Mouse (Mus musculus): ENCODE results near the gene Grin3b. TPM values are rescaled to one million over a fixed set of nuclear protein-coding genes. Genes with fewer than 3 reads are reported as not detected.

The Grin3b gene
- polyA plus RNA-seq, 1 experiment from 2014 or later: 0.32 TPM

DNA sequence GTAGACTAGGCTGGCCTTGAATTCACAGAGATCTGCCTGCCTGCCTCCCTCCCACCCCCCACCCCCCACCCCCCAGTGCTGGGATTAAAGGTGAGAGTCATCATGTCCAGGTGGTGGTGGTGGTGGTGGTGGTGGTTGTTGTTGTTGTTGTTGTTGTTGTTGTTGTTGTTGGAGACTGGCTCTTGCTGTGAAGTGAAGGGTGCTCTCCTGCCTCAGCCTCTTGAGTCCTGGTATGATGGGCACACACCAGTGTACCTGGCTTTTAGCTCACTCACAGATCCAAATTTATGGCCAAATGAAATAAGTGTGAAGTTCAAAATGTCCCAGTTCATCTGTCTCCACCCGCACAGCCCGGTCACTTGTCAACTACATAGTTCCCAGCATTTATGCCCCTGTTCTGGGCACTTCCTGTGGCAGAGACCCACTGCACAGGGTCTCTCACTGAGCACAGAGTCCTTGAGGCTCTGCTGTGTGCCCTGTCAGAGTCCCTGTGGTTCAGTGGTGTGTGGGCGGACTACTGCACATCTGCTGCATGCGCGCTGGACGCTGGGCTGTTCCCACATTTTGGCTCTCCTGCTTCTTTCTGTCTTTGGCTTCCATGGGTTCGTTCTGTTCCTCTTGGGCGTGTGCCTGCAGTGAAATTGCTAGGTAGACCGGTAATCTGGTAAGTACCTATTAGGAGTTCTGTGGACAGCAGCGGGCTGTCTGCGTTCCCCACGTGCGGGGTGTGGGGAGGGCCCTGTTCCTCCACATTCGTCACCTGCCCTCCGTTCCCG lies 35.5 kb upstream of the Grin3b start:
- Histone ChIP-seq H3K9ac (replicated peaks; ENCODE audit: low read depth) (no peak overlapping the region), H3K4me2 (replicated peaks; ENCODE audit: low read depth, low read length) (no peak overlapping the region), H3K27me3 (replicated peaks; ENCODE audit: insufficient read depth, low read length) (no peaks in the 10 kb centered on the region), H3K4me3 (ENCODE audit: low read depth, low read length) (no peak overlapping the region), H3K27ac (ENCODE audit: low read length) (peak overlapping the region; percentile 65), H3K36me3 (ENCODE audit: insufficient read depth, low read length) (peaks cover 12% of the 10 kb centered on the region; the same call in 1 of the 2 replicates), H3K9me3 (ENCODE audit: low read length) (no peaks in the 10 kb centered on the region), H3K4me1 (ENCODE audit: insufficient read depth, low read depth, low read length) (peaks cover 59% of the 10 kb centered on the region)
- TF ChIP-seq CTCF (IDR thresholded peaks at IDR 0.05): no peak
- no peak for TF ChIP-seq EP300 (IDR thresholded peaks at IDR 0.05)
- 84% methylated on average over 16 of the region's 16 CpGs for WGBS
- no peak for DNase-seq (ENCODE audit: low spot score)
- ATAC-seq: no peak

GRCm38 (mm10) chr10:79936284-79936910 lies 34.1 kb upstream of the Grin3b start:
- Histone ChIP-seq H3K36me3 (ENCODE audit: insufficient read depth, low read length) (peaks cover 3% of the 10 kb centered on the region; the same call in 1 of the 2 replicates), H3K4me3 (ENCODE audit: low read depth, low read length) (peak overlapping the region; percentile 10; the same call in 1 of the 2 replicates), H3K9me3 (ENCODE audit: low read length) (no peaks in the 10 kb centered on the region), H3K9ac (replicated peaks; ENCODE audit: low read depth) (no peak overlapping the region), H3K27me3 (replicated peaks; ENCODE audit: insufficient read depth, low read length) (no peaks in the 10 kb centered on the region), H3K4me2 (replicated peaks; ENCODE audit: low read depth, low read length) (peak overlapping the region; percentile 50), H3K27ac (ENCODE audit: low read length) (peak overlapping the region; percentile 89), H3K4me1 (ENCODE audit: insufficient read depth, low read depth, low read length) (peaks cover 59% of the 10 kb centered on the region)
- 18% methylated on average over 10 of the region's 10 CpGs for WGBS
- DNase-seq (ENCODE audit: low spot score): peak; percentile 62
- no peak for ATAC-seq
- TF ChIP-seq EP300 (IDR thresholded peaks at IDR 0.05) (no peak; the same call in 1 of the 2 replicates), CTCF (IDR thresholded peaks at IDR 0.05) (0 out of 2 replicates have a peak, but pooled peaks have one; percentile 21)

DNA sequence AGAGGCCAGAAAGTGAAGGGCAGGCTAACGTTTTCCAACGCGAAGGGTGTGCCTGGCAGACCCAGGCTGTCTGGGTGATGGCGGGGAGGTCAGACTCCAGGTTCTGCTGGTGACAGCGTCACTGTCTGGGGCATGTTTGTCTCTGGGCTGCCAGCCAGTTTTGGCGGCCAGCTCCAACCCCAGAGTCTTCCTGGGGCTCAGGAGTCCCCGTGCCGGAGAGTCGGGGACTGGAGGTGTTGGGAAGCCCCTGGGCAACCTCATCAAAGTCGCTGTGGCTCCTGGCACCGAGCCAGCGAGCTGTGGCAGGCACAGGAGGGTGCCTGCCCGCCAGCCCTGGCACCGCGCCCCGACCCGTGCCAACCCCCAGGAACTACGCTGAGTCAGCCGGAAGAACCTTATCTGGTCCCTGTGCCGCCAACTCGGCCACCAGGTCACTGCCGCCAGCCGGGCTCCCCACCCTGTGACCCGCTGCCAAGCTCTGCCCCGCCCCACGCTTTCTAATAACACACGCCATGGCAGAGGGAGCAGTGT lies 33.5 kb upstream of the Grin3b start:
- Histone ChIP-seq H3K4me1 (ENCODE audit: insufficient read depth, low read depth, low read length) (peaks cover 58% of the 10 kb centered on the region), H3K9ac (replicated peaks; ENCODE audit: low read depth) (no peak overlapping the region), H3K9me3 (ENCODE audit: low read length) (no peaks in the 10 kb centered on the region), H3K36me3 (ENCODE audit: insufficient read depth, low read length) (no peaks in the 10 kb centered on the region), H3K27me3 (replicated peaks; ENCODE audit: insufficient read depth, low read length) (no peaks in the 10 kb centered on the region), H3K4me2 (replicated peaks; ENCODE audit: low read depth, low read length) (peak overlapping the region; percentile 50), H3K27ac (ENCODE audit: low read length) (peak overlapping the region; percentile 89), H3K4me3 (ENCODE audit: low read depth, low read length) (peak overlapping the region; percentile 10; the same call in 1 of the 2 replicates)
- peak; percentile 93 for DNase-seq (ENCODE audit: low spot score)
- peak; percentile 74 for ATAC-seq
- 8% methylated on average over 26 of the region's 27 CpGs for WGBS
- TF ChIP-seq CTCF (IDR thresholded peaks at IDR 0.05): no peak
- TF ChIP-seq EP300 (IDR thresholded peaks at IDR 0.05): peak; percentile 56; the same call in 1 of the 2 replicates

DNA sequence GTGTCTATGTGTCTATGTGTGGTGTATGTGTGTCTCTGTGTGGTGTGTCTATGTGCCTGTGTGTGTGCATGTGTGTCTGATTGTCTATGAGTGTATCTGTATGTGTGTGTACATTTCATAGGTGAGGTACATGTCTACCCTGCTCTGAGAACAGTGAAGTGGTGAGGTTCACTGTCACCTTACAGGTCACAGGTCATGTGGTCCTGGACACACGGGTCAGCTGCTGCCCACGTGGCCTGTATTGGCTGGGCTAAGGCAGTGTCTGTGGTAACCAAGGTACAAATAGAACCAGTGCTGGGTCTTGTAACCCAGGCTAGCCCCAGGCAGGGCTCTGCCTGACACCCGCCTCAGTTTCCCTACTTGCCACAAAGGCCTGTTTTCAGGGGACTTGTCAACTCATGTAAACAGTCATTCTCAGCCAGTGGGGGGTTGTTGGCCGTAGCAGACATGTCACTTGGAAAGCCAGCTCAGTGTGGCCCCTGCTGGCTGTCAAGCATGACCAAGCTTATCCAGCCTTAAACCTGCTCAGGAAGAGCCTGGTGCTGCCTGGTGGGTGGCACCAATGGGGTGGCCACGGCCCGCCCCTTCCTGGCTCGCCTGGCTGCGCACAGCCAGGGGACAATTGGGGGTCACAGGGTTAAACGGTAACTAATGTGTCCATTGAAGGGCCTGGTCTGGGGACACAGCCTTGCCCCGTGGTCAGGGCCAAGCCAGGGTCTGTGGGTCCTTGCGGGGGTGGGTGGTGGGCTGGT lies 32.6 kb upstream of the Grin3b start:
- H3K36me3 ChIP-seq (ENCODE audit: insufficient read depth, low read length): no peaks in the 10 kb centered on the region
- peaks cover 48% of the 10 kb centered on the region for H3K4me1 ChIP-seq (ENCODE audit: insufficient read depth, low read depth, low read length)
- no peak for ATAC-seq
- peak overlapping the region; percentile 50 for H3K4me2 ChIP-seq (replicated peaks; ENCODE audit: low read depth, low read length)
- H3K27ac ChIP-seq (ENCODE audit: low read length): peak overlapping the region; percentile 89
- no peaks in the 10 kb centered on the region for H3K9me3 ChIP-seq (ENCODE audit: low read length)
- no peak overlapping the region for H3K9ac ChIP-seq (replicated peaks; ENCODE audit: low read depth)
- H3K4me3 ChIP-seq (ENCODE audit: low read depth, low read length): no peak overlapping the region
- WGBS: 78% methylated on average over 11 of the region's 11 CpGs
- no peak for DNase-seq (ENCODE audit: low spot score)
- TF ChIP-seq CTCF (IDR thresholded peaks at IDR 0.05): no peak
- TF ChIP-seq EP300 (IDR thresholded peaks at IDR 0.05): no peak
- no peaks in the 10 kb centered on the region for H3K27me3 ChIP-seq (replicated peaks; ENCODE audit: insufficient read depth, low read length)

DNA sequence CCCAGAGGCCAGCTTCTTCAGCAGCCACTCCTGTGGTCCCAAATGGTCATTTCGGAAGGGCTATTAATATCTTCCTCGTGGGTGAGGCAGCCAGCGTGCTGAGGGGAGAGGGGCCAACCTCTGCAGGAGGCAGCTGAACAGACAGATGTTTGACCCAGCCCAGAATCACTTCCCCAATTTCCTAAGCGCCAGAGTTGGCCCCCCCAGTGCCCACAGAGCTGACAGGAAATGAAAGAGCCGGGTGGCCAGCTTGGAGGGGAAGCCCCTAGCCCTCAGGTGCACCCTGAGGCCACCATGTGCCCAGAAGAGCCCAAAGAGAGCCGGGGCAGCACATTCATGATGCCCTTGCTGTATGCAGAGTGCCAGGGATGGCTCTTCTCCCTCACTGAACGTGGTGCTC lies 29.8 kb upstream of the Grin3b start:
- H3K36me3 ChIP-seq (ENCODE audit: insufficient read depth, low read length): no peaks in the 10 kb centered on the region
- no peak overlapping the region for H3K4me3 ChIP-seq (ENCODE audit: low read depth, low read length)
- no peaks in the 10 kb centered on the region for H3K27me3 ChIP-seq (replicated peaks; ENCODE audit: insufficient read depth, low read length)
- TF ChIP-seq CTCF (IDR thresholded peaks at IDR 0.05): no peak
- TF ChIP-seq EP300 (IDR thresholded peaks at IDR 0.05): no peak
- WGBS: 40% methylated on average over 7 of the region's 7 CpGs
- ATAC-seq: no peak
- DNase-seq (ENCODE audit: low spot score): no peak
- peaks cover 35% of the 10 kb centered on the region for H3K4me1 ChIP-seq (ENCODE audit: insufficient read depth, low read depth, low read length)
- H3K27ac ChIP-seq (ENCODE audit: low read length): no peak overlapping the region
- no peak overlapping the region for H3K4me2 ChIP-seq (replicated peaks; ENCODE audit: low read depth, low read length)
- no peaks in the 10 kb centered on the region for H3K9me3 ChIP-seq (ENCODE audit: low read length)
- H3K9ac ChIP-seq (replicated peaks; ENCODE audit: low read depth): no peak overlapping the region

GRCm38 (mm10) chr10:79942988-79943387 lies 27.5 kb upstream of the Grin3b start:
- H3K4me1 ChIP-seq (ENCODE audit: insufficient read depth, low read depth, low read length): peaks cover 25% of the 10 kb centered on the region; the same call in 1 of the 2 replicates
- H3K36me3 ChIP-seq (ENCODE audit: insufficient read depth, low read length): no peaks in the 10 kb centered on the region
- H3K27ac ChIP-seq (ENCODE audit: low read length): no peak overlapping the region
- no peak overlapping the region for H3K4me3 ChIP-seq (ENCODE audit: low read depth, low read length)
- DNase-seq (ENCODE audit: low spot score) (no peak), ATAC-seq (no peak)
- no peak overlapping the region for H3K4me2 ChIP-seq (replicated peaks; ENCODE audit: low read depth, low read length)
- no peak for TF ChIP-seq CTCF (IDR thresholded peaks at IDR 0.05)
- no peak for TF ChIP-seq EP300 (IDR thresholded peaks at IDR 0.05)
- WGBS: 80% methylated on average over 1 of the region's 1 CpGs
- H3K27me3 ChIP-seq (replicated peaks; ENCODE audit: insufficient read depth, low read length): no peaks in the 10 kb centered on the region
- no peaks in the 10 kb centered on the region for H3K9me3 ChIP-seq (ENCODE audit: low read length)
- no peak overlapping the region for H3K9ac ChIP-seq (replicated peaks; ENCODE audit: low read depth)

Data from lung, postnatal 0 days (tissue).